Mouse (Mus musculus) CH12.LX (cell line): ENCODE results near the gene Atp6v0a4.

Experiments
- CTCF ChIP-seq, 2 experiments: IDR thresholded peaks in 1 of 2; conservative IDR thresholded peaks in 1 of 2; 2 replicates each; pipeline ENCODE4 v1.5.1; 2011 to 2012; ENCODE audit warnings: low read depth in 2 of 2, low read length in 2 of 2, improper control_type of control experiment in 1 of 2, inconsistent platforms in 1 of 2, mild to moderate bottlenecking in 1 of 2, moderate library complexity in 1 of 2
- EP300 ChIP-seq: IDR thresholded peaks from 2 replicates; pipeline ENCODE4 v1.6.1; 2011; ENCODE audit warnings: low read length, improper control_type of control experiment
- JUND ChIP-seq: conservative IDR thresholded peaks from 2 replicates; pipeline ENCODE4 v1.6.1; 2011; ENCODE audit warnings: low read depth, low read length, improper control_type of control experiment
- MAFK ChIP-seq: IDR thresholded peaks from 2 replicates; pipeline ENCODE4 v1.6.1; 2011; ENCODE audit warnings: low read length, improper control_type of control experiment; ENCODE audit not compliant: insufficient replicate concordance
- MXI1 ChIP-seq: IDR thresholded peaks from 2 replicates; pipeline ENCODE4 v1.6.1; 2011; ENCODE audit warnings: mild to moderate bottlenecking, low read depth, low read length, improper control_type of control experiment
- POLR2A ChIP-seq: IDR thresholded peaks from 2 replicates; pipeline ENCODE4 v1.6.1; 2011; ENCODE audit warnings: low read depth, mild to moderate bottlenecking, improper control_type of control experiment, low read length
- ZC3H11A ChIP-seq: IDR thresholded peaks from 2 replicates; pipeline ENCODE4 v1.6.1; 2012; ENCODE audit warnings: low read depth, mild to moderate bottlenecking, inconsistent platforms, low read length, improper control_type of control experiment
- ZMIZ1 ChIP-seq: IDR thresholded peaks from 2 replicates; pipeline ENCODE4 v1.6.1; 2012; ENCODE audit warnings: low read depth, mild to moderate bottlenecking, inconsistent platforms, low read length, improper control_type of control experiment

DNA sequence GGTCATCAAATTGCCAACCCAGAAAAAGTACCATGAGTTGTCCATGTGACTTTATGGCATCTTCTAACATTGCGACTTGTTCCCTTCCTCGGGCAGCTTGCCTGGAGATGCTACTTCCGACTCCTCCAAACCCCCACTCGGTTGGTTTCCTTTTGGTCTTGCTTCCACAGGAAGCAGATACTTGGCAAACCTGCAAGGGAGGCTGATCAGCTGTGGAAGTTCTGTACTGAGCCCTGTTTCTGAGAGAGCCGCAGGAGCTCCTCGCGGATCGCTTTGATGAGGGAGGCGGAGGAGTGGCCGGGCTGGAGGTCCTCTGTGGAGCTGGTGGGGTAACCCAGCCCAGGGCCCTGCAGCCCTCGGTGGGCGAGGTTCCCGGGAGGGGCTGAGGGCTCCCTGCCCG is 3.7 kb upstream of the Atp6v0a4 start:
- no peak for TF ChIP-seq CTCF (conservative IDR thresholded peaks at IDR 0.05 in 1 of 2, IDR thresholded peaks at IDR 0.05 in 1 of 2; ENCODE audit: low read depth in 2 of 2, low read length in 2 of 2)
- no peak for TF ChIP-seq MAFK
- no peak for TF ChIP-seq ZC3H11A
- TF ChIP-seq MXI1 = no peak
- no peak for TF ChIP-seq EP300
- no peak for TF ChIP-seq ZMIZ1
- TF ChIP-seq POLR2A = no peak
- TF ChIP-seq JUND = no peak
